Mouse (Mus musculus): ENCODE data around the gene Sap30bp. TPM values are rescaled to one million over a fixed set of nuclear protein-coding genes. Genes with fewer than 3 reads are reported as not detected.
A peak's percentile ranks its signal among the peaks of the same experiment; 100 is the strongest.

Sap30bp gene
- total and polyA plus RNA-seq, 3 experiments, result 72.2 to 275 (median 167) TPM

DNA sequence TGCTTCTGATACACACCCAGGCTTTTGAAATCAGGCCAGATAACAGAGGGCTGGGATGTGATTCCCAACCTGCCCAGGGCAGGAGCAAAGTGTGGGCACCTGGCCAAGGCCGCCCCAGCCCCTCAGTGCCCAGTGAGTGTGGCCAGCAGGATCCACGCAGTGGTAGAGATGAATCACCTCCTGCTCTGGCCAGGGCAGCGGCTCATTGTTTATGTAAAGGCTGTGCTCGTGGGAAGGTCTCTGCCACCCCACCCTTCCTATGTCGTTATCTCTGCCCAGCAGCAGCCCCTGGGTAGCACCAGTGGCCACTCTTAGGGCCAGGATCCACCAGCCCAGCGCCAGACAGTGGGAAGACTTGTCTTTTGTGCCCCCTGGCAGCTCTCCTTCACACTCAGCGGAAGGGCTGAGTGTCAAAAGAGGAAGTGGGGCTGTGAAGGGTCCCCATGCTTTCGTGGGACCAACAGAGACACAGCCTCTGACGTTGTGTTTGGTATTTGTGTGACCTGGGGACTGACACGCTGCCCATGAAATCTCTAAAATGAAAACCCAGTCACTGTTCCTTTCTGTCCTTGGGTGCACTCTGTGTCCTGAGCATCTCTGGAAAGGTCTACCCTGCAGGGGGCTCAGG, 32.0 kb downstream of the Sap30bp start:
- H3K9ac ChIP-seq (ENCODE audit: insufficient read depth, low read depth), result no peak overlapping the region
- dilution Hi-C loops (cut with MboI; ENCODE audit: extremely low pct_ligation_motif_present, extremely low pct_unique_long_range_greater_than_20kb, low sequenced_read_pairs), result no loop called here

DNA sequence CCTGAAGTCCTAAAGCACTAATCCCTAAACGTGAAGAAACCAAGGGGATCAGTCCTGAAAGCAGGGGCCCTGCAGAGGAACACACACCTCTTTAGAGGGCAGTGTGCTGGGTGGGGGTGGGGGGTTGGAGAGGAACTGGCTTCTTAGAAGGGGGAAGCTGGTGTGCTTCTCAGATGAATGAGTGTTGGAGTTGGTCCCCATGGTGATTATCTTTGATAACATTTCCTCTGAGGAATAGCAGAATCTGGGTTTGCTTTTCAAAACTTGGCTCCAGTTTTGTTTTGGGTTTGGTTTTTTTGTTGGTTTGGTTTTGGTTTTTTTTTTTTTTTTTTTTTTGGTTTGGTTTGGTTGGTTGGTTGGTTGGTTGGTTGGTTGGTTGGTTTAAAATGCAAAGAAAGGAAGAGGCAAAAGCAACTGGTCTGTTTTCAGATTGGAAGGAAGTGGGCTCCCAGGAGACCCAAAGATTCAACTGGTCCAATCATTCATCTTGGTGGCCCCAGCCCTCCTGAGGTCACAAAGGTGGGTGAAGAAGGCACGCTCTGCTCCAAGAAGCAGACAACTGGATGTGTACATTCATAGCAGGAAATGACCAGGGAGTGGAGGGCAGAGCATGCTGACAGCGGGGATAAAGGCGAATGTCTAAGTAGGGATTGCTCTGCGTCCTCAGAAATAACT, 35.8 kb downstream of the Sap30bp start:
- Histone ChIP-seq H3K79me2 (replicated peaks; ENCODE audit: control insufficient read depth, extremely low read depth, insufficient read depth, poor library complexity, severe bottlenecking) (no peaks in the 10 kb centered on the region), H3K27me3 (replicated peaks) (peaks cover 5% of the 10 kb centered on the region), H3K27ac (ENCODE audit: insufficient read depth, low read depth) (no peak overlapping the region), H3K4me1 (ENCODE audit: control insufficient read depth in 1 of 2, insufficient read depth in 2 of 2) (peaks cover 12 to 17% of the 10 kb centered on the region in 2 experiments), H3K36me3 (replicated peaks in 1 of 2; ENCODE audit: control insufficient read depth in 1 of 2, insufficient read depth in 1 of 2, low read length in 1 of 2) (peaks cover 23 to 34% of the 10 kb centered on the region in 2 experiments), H3K4me3 (replicated peaks in 1 of 3; ENCODE audit: low read depth in 2 of 3, low read length in 2 of 3, poor library complexity in 1 of 3) (no peak overlapping the region), H3K9ac (ENCODE audit: insufficient read depth, low read depth) (no peak overlapping the region), H3K9me3 (replicated peaks; ENCODE audit: low read length) (no peaks in the 10 kb centered on the region), H3K4me2 (ENCODE audit: insufficient read depth, low read depth, poor library complexity, severe bottlenecking) (peak overlapping the region; percentile 11; the same call in 1 of the 2 replicates)
- in situ Hi-C loops (cut with MboI; ENCODE audit: low pct_ligation_motif_present, low pct_unique_long_range_greater_than_20kb, low sequenced_read_pairs), result no loop called here
- TF ChIP-seq MYC (IDR thresholded peaks at IDR 0.05; ENCODE audit: low read depth, low read length) (0 out of 2 replicates have a peak, but pooled peaks have one; percentile 21), ZNF384 (IDR thresholded peaks at IDR 0.05; ENCODE audit: low read depth, low read length) (peak; percentile 90), IRF4 (IDR thresholded peaks at IDR 0.05; ENCODE audit: low read depth, low read length) (peak; percentile 33; the same call in 1 of the 2 replicates), MAZ (IDR thresholded peaks at IDR 0.05; ENCODE audit: low read depth, low read length) (0 out of 2 replicates have a peak, but pooled peaks have one; percentile 6), NRF1 (IDR thresholded peaks at IDR 0.05; ENCODE audit: low read depth, low read length) (no peak), SIN3A (IDR thresholded peaks at IDR 0.05; ENCODE audit: low read length) (peak; percentile 24; the same call in 1 of the 2 replicates), NELFE (IDR thresholded peaks at IDR 0.05; ENCODE audit: low read depth, low read length) (no peak), ZKSCAN1 (IDR thresholded peaks at IDR 0.05; ENCODE audit: borderline replicate concordance, low read depth, low read length) (no peak), TCF12 (IDR thresholded peaks at IDR 0.05; ENCODE audit: low read depth, low read length) (0 out of 2 replicates have a peak, but pooled peaks have one; percentile 14), JUND (conservative IDR thresholded peaks at IDR 0.05; ENCODE audit: low read depth, low read length) (0 out of 2 replicates have a peak, but pooled peaks have one; percentile 28), E2F4 (IDR thresholded peaks at IDR 0.05; ENCODE audit: insufficient replicate concordance, low read depth, low read length) (no peak), HCFC1 (IDR thresholded peaks at IDR 0.05; ENCODE audit: low read depth, low read length) (0 out of 2 replicates have a peak, but pooled peaks have one; percentile 14), ZC3H11A (IDR thresholded peaks at IDR 0.05; ENCODE audit: low read depth, low read length) (no peak)
- dilution Hi-C loops (cut with MboI; ENCODE audit: extremely low pct_ligation_motif_present, extremely low pct_unique_long_range_greater_than_20kb, low sequenced_read_pairs), result no loop called here
- peak; percentile 66 for DNase-seq (ENCODE audit: extremely low read depth)

More for the DNA sequence above, 32.0 kb downstream of the Sap30bp start:
- H3K9me3 ChIP-seq (replicated peaks; ENCODE audit: low read length), result no peaks in the 10 kb centered on the region
- H3K4me2 ChIP-seq (ENCODE audit: insufficient read depth, low read depth, poor library complexity, severe bottlenecking), result no peak overlapping the region
- H3K4me1 ChIP-seq (ENCODE audit: control insufficient read depth in 1 of 2, insufficient read depth in 2 of 2), result peaks cover 12 to 17% of the 10 kb centered on the region in 2 experiments
- no peaks in the 10 kb centered on the region for H3K27me3 ChIP-seq (replicated peaks)
- DNase-seq (ENCODE audit: extremely low read depth), result no peak
- peaks cover 58 to 72% of the 10 kb centered on the region in 2 experiments for H3K36me3 ChIP-seq (replicated peaks in 1 of 2; ENCODE audit: control insufficient read depth in 1 of 2, insufficient read depth in 1 of 2, low read length in 1 of 2)
- H3K4me3 ChIP-seq (replicated peaks in 1 of 3; ENCODE audit: low read depth in 2 of 3, low read length in 2 of 3, poor library complexity in 1 of 3), result no peak overlapping the region
- H3K79me2 ChIP-seq (replicated peaks; ENCODE audit: control insufficient read depth, extremely low read depth, insufficient read depth, poor library complexity, severe bottlenecking), result no peaks in the 10 kb centered on the region
- in situ Hi-C loops (cut with MboI; ENCODE audit: low pct_ligation_motif_present, low pct_unique_long_range_greater_than_20kb, low sequenced_read_pairs), result no loop called here
- H3K27ac ChIP-seq (ENCODE audit: insufficient read depth, low read depth), result no peak overlapping the region
- TF ChIP-seq ZMIZ1 (IDR thresholded peaks at IDR 0.05; ENCODE audit: low read depth, low read length) (no peak), IRF4 (IDR thresholded peaks at IDR 0.05; ENCODE audit: low read depth, low read length) (no peak), ZKSCAN1 (IDR thresholded peaks at IDR 0.05; ENCODE audit: borderline replicate concordance, low read depth, low read length) (no peak), RCOR1 (conservative IDR thresholded peaks at IDR 0.05; ENCODE audit: low read depth, low read length) (no peak), RAD21 (IDR thresholded peaks at IDR 0.05; ENCODE audit: low read depth, low read length) (no peak), JUN (IDR thresholded peaks at IDR 0.05; ENCODE audit: insufficient read depth, low read depth, low read length) (no peak), ZC3H11A (IDR thresholded peaks at IDR 0.05; ENCODE audit: low read depth, low read length) (no peak), TBP (conservative IDR thresholded peaks at IDR 0.05; ENCODE audit: low read depth, low read length) (no peak), E2F4 (IDR thresholded peaks at IDR 0.05; ENCODE audit: insufficient replicate concordance, low read depth, low read length) (no peak), NELFE (IDR thresholded peaks at IDR 0.05; ENCODE audit: low read depth, low read length) (no peak)
